Mouse (Mus musculus): ENCODE results near the gene Phox2a. TPM values are rescaled to one million over a fixed set of nuclear protein-coding genes. Genes with fewer than 3 reads are reported as not detected.

Gene Phox2a
- polyA plus RNA-seq, 1 experiment from 2014 or later = not detected

DNA sequence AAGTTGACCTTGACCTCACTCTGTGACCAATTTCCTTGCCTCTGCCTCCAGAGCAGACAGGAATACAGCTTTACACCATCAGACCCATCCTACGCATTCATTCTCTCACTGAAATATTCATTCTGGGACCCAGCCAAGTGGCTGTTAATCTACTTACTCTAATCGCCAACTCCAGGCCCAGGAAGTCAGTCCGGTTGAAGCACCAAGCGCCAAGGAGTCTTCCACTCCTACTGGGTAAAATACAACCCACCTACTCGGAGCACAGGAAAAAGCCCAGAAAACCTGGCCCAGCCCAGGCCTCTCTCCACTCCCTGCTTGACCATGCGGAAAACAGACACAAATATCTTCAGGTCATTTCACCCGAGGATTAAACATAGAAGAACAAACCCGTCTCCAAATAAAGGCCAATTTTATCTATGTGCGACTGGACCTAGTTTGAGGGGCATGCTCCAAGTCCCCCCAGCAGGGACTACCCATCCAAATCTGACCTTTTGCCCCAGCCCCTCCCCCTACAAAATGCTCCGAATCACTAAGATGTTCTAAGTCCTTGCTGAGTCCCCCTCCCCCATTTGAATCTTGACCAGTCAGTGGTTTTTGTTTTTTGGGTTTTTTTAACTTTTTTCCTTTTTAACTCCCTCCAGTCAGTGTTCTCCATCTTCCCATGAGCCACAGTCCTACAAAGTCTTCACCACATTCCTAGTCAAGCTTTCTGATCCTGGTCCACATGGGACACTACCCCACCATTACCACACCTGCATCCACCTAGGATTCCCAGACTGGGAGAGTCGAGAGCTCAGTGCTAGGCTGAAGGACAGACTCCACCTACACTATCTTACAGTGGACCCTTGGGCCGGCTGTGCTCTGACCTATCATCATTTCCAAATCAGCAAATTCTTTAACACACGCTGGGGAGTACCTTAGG, 50.4 kb downstream of the Phox2a start:
- Histone ChIP-seq H3K27ac (no peak overlapping the region), H3K4me3 (replicated peaks) (no peak overlapping the region), H3K36me3 (no peaks in the 10 kb centered on the region), H3K4me2 (no peak overlapping the region), H3K9me3 (replicated peaks) (no peaks in the 10 kb centered on the region), H3K4me1 (replicated peaks) (peaks cover 4% of the 10 kb centered on the region; the same call in 1 of the 2 replicates), H3K9ac (no peak overlapping the region), H3K27me3 (no peaks in the 10 kb centered on the region)
- ATAC-seq (ENCODE audit: low read depth) = no peak
- whole genome bisulfite sequencing (ENCODE audit: insufficient replicate concordance) = 69% methylated on average over 13 of the region's 13 CpGs
- no peak for DNase-seq

DNA sequence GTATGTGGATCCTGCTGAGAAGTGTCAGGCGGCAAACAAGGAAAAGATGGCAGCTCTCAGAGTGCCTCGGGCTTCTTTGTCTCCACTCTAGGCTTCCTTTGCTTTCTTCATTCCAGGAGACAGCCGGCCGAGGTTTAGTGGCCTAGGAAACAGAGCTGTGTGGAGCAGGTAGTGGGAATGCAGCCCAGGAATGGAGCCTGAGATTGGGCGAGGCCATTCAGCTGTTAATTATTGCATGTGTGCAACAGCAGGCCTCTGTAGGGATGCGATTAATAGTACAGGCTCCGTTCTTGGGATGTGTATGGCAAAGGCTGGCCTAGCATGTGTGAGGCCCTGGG, 51.0 kb downstream of the Phox2a start:
- Histone ChIP-seq H3K4me3 (replicated peaks) (no peak overlapping the region), H3K27me3 (no peaks in the 10 kb centered on the region), H3K4me2 (no peak overlapping the region), H3K4me1 (replicated peaks) (peaks cover 4% of the 10 kb centered on the region; the same call in 1 of the 2 replicates), H3K36me3 (no peaks in the 10 kb centered on the region), H3K9ac (no peak overlapping the region), H3K9me3 (replicated peaks) (no peaks in the 10 kb centered on the region), H3K27ac (no peak overlapping the region)
- no peak for ATAC-seq (ENCODE audit: low read depth)
- WGBS (ENCODE audit: insufficient replicate concordance) = 68% methylated on average over 7 of the region's 7 CpGs
- no peak for DNase-seq

DNA sequence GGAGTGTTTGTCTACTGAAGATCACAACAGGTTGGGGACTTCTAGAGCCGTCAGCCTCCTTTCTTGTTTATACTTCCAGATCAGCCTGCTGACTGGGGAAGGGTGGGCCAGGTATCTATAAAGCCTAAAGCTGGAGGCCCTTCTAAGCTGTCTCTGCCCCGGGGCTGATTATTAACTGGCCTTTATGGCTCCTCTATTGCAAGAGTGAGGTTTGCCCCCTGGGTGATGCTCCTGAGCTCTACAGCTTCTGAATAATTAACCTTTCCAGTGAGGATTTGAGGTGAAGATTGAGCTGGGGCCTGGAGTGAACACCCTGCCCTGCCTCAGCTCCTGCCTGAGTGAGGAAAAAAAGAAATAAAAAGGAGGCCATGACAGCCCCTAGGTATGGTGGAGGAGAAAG, 52.5 kb downstream of the Phox2a start, which contains the start of gene Folr1:
Folr1 (minus strand) TSS at position 160 of the 400 bp plus-strand sequence.
- no peak within 1 kb of the TSS for H3K9ac ChIP-seq
- no peak for ATAC-seq (ENCODE audit: low read depth)
- H3K36me3 ChIP-seq = no peaks in the 10 kb centered on the region
- no peaks in the 10 kb centered on the region for H3K9me3 ChIP-seq (replicated peaks)
- WGBS (ENCODE audit: insufficient replicate concordance) = 54% methylated on average over 2 of the region's 2 CpGs
- H3K4me1 ChIP-seq (replicated peaks) = peaks cover 4% of the 10 kb centered on the region; the same call in 1 of the 2 replicates
- no peak for DNase-seq
- no peak within 1 kb of the TSS for H3K4me2 ChIP-seq
- H3K4me3 ChIP-seq (replicated peaks) = no peak within 1 kb of the TSS
- no peak within 1 kb of the TSS for H3K27ac ChIP-seq
- no peaks in the 10 kb centered on the region for H3K27me3 ChIP-seq

DNA sequence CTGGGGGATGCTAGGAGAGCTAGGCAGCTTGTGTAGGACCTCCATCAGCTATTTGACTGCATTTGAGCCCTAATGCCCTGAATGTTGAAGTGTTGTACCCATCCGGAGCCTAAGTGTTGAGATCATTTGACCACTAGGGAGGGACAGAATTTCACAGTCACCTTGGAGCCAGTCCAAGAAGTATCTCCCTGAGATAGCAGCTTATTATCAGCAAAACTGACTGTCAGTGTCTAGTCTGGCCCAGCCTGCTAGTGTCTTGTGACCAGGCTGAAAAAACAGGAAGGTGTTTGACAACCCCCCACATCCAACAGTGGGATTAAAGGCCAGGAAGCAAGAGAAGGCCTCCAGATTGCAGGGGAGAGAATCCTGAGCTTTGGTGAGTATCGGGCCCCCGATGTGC, 53.2 kb downstream of the Phox2a start:
- 65% methylated on average over 3 of the region's 3 CpGs for WGBS (ENCODE audit: insufficient replicate concordance)
- no peak for ATAC-seq (ENCODE audit: low read depth)

More for the DNA sequence above, 53.2 kb downstream of the Phox2a start:
- H3K4me1 ChIP-seq (replicated peaks) = peaks cover 4% of the 10 kb centered on the region; the same call in 1 of the 2 replicates
- H3K9me3 ChIP-seq (replicated peaks) = no peaks in the 10 kb centered on the region
- DNase-seq = no peak
- no peak overlapping the region for H3K4me2 ChIP-seq
- no peak overlapping the region for H3K4me3 ChIP-seq (replicated peaks)
- no peak overlapping the region for H3K9ac ChIP-seq
- no peak overlapping the region for H3K27ac ChIP-seq
- no peaks in the 10 kb centered on the region for H3K36me3 ChIP-seq
- H3K27me3 ChIP-seq = no peaks in the 10 kb centered on the region

Other genes with a start within 250 kb of the Phox2a start
- gene Art2b, start 232.7 kb upstream of the Phox2a start, polyA plus RNA-seq (2015; fragmentation: Nextera tagmentation; extraction: Ambion mirVana) = 0.07 TPM in 1 of 2 replicates, not detected in the other
- 30.3 and 31.9 TPM in 2 replicates for gene Clpb, start 154.7 kb upstream of the Phox2a start, polyA plus RNA-seq (2015; fragmentation: Nextera tagmentation; extraction: Ambion mirVana)
- gene Inppl1, start 19.9 kb downstream of the Phox2a start, polyA plus RNA-seq (2015; fragmentation: Nextera tagmentation; extraction: Ambion mirVana) = 3.6 and 5.2 TPM in 2 replicates
- 3.6 and 4.4 TPM in 2 replicates for gene Folr2, start 38.9 kb downstream of the Phox2a start, polyA plus RNA-seq (2015; fragmentation: Nextera tagmentation; extraction: Ambion mirVana)
- 66.2 and 71.8 TPM in 2 replicates for gene Anapc15, start 45.4 kb downstream of the Phox2a start, polyA plus RNA-seq (2015; fragmentation: Nextera tagmentation; extraction: Ambion mirVana)
- gene Folr1, start 52.5 kb downstream of the Phox2a start, polyA plus RNA-seq (2015; fragmentation: Nextera tagmentation; extraction: Ambion mirVana) = 0.38 and 0.41 TPM in 2 replicates
- 75.2 and 76.5 TPM in 2 replicates for gene Lamtor1, start 87.6 kb downstream of the Phox2a start, polyA plus RNA-seq (2015; fragmentation: Nextera tagmentation; extraction: Ambion mirVana)
- 0.15 and 0.21 TPM in 2 replicates for gene Tomt, start 88.0 kb downstream of the Phox2a start, polyA plus RNA-seq (2015; fragmentation: Nextera tagmentation; extraction: Ambion mirVana)
- 2.1 TPM in 2 replicates for gene Lrrc51, start 115.6 kb downstream of the Phox2a start, polyA plus RNA-seq (2015; fragmentation: Nextera tagmentation; extraction: Ambion mirVana)
- gene Numa1, start 115.8 kb downstream of the Phox2a start, polyA plus RNA-seq (2015; fragmentation: Nextera tagmentation; extraction: Ambion mirVana) = 24.5 and 30.7 TPM in 2 replicates
- 9.1 and 11.1 TPM in 2 replicates for gene Il18bp, start 200.4 kb downstream of the Phox2a start, polyA plus RNA-seq (2015; fragmentation: Nextera tagmentation; extraction: Ambion mirVana)
- gene Rnf121, start 247.2 kb downstream of the Phox2a start, polyA plus RNA-seq (2015; fragmentation: Nextera tagmentation; extraction: Ambion mirVana) = 10.6 and 11.6 TPM in 2 replicates
- gene Xndc1, start 247.2 kb downstream of the Phox2a start, polyA plus RNA-seq (2015; fragmentation: Nextera tagmentation; extraction: Ambion mirVana) = 13.6 and 14.2 TPM in 2 replicates
- 0.22 and 0.28 TPM in 2 replicates for gene Xntrpc, start 247.4 kb downstream of the Phox2a start, polyA plus RNA-seq (2015; fragmentation: Nextera tagmentation; extraction: Ambion mirVana)

Measured in liver, embryonic 13.5 days (tissue).